ENCODE assay signal across 8 mouse cellular contexts in genomic region chr5:142962444-142962961, GRCm38 (mm10). TPM values are rescaled to one million over a fixed set of nuclear protein-coding genes. Genes with fewer than 3 reads are reported as not detected.
DNase-seq lines count a peak whose midpoint lies in the region; ATAC-seq and TF ChIP-seq lines count a peak whose summit lies in the region.

No protein-coding gene starts in this region.

- H3ac ChIP-seq in myocyte (ENCODE audit: control insufficient read depth, insufficient read length), result peak overlapping the region; percentile 92

- H3K9me3 ChIP-seq in lung, embryonic 15.5 days, result no peaks in the 10 kb centered on the region
- H3K9me3 ChIP-seq in forebrain, embryonic 10.5 days, result no peaks in the 10 kb centered on the region

- H3K4me1 ChIP-seq in lung, embryonic 15.5 days, result peaks cover 45% of the 10 kb centered on the region
- H3K4me1 ChIP-seq in forebrain, embryonic 10.5 days, result peaks cover 58% of the 10 kb centered on the region

- no peaks in the 10 kb centered on the region; the same call in 1 of the 2 replicates for H3K27me3 ChIP-seq in lung, embryonic 15.5 days
- peaks cover 16% of the 10 kb centered on the region for H3K27me3 ChIP-seq in forebrain, embryonic 10.5 days (ENCODE audit: poor library complexity, severe bottlenecking)
- H3K27me3 ChIP-seq in myocyte (ENCODE audit: control insufficient read depth, insufficient read depth, insufficient read length), result no peaks in the 10 kb centered on the region

- H3K27ac ChIP-seq in lung, embryonic 15.5 days, result peak overlapping the region; percentile 95
- peak overlapping the region; percentile 99 for H3K27ac ChIP-seq in forebrain, embryonic 10.5 days

- 3% methylated on average over 11 of the region's 11 CpGs for WGBS in lung, embryonic 15.5 days
- 2% methylated on average over 11 of the region's 11 CpGs for WGBS in forebrain, embryonic 10.5 days

- 0 out of 2 replicates have a peak, but pooled peaks cover 4% of the 10 kb centered on the region for H3K36me3 ChIP-seq in lung, embryonic 15.5 days
- peaks cover 54% of the 10 kb centered on the region for H3K36me3 ChIP-seq in forebrain, embryonic 10.5 days (replicated peaks)
- no peaks in the 10 kb centered on the region for H3K36me3 ChIP-seq in myocyte (ENCODE audit: control insufficient read depth, insufficient read depth)

- H3K4me3 ChIP-seq in lung, embryonic 15.5 days, result peak overlapping the region; percentile 76
- peak overlapping the region; percentile 89 for H3K4me3 ChIP-seq in forebrain, embryonic 10.5 days
- H3K4me3 ChIP-seq in myocyte, result peak overlapping the region; percentile 97

- H3K79me2 ChIP-seq in myocyte (ENCODE audit: control insufficient read depth, insufficient read depth), result peaks cover 69% of the 10 kb centered on the region

- H3K4me2 ChIP-seq in lung, embryonic 15.5 days, result peak overlapping the region; percentile 79
- H3K4me2 ChIP-seq in myocyte (ENCODE audit: low read depth), result peak overlapping the region; percentile 94

- peak overlapping the region; percentile 87 for H3K9ac ChIP-seq in lung, embryonic 15.5 days

- no peak for TF ChIP-seq POLR2A in myocyte (IDR thresholded peaks at IDR 0.05; ENCODE audit: insufficient read length, low read depth)

- no peak for ATAC-seq in lung, embryonic 15.5 days (ENCODE audit: borderline replicate concordance, extremely low read depth, low FRiP score, low TSS enrichment)

- no peak for DNase-seq in lung, adult 18-20 months
- DNase-seq in forebrain, embryonic 10.5 days (ENCODE audit: extremely low spot score, low spot score), result no peak
- peak; percentile 48 for DNase-seq in kidney, postnatal 14 days
- DNase-seq in spleen, adult 18-20 months, result no peak
- no peak for DNase-seq in adrenal gland, adult (ENCODE audit: inconsistent age in 2 of 2, low spot score in 1 of 2)
- no peak for DNase-seq in cerebellum, postnatal 10 days

TF ChIP-seq in myocyte, 11 proteins besides CTCF, POLR2A, EP300 and RAD21:
- TF ChIP-seq TCF3 (IDR thresholded peaks at IDR 0.05; ENCODE audit: insufficient read length, low read depth) (no peak), MYOD1 (IDR thresholded peaks at IDR 0.05; ENCODE audit: control insufficient read depth in 1 of 3, insufficient read length in 2 of 3, low read depth in 2 of 3) (peak in 1 of 3 experiments; percentile 20)

RNA-seq across cellular contexts. Expression of gene Fscn1, which starts 2.4 kb away (rescaled TPM):
- polyA plus RNA-seq in lung, embryonic 15.5 days (2015; fragmentation: Nextera tagmentation; extraction: Ambion mirVana), result 240 and 246 TPM in 2 replicates
- polyA plus RNA-seq in forebrain, embryonic 10.5 days (2016; fragmentation: Nextera tagmentation; extraction: Ambion mirVana), result 676 and 689 TPM in 2 replicates
- 180 TPM for polyA plus RNA-seq in myocyte (2012; fragmentation: generic; extraction: Trizol)

RNA-seq across cellular contexts. Expression of gene Actb, which starts 55.9 kb away (rescaled TPM):
- 15,606 and 16,851 TPM in 2 replicates for polyA plus RNA-seq in lung, embryonic 15.5 days (2015; fragmentation: Nextera tagmentation; extraction: Ambion mirVana)
- 12,867 and 12,868 TPM in 2 replicates for polyA plus RNA-seq in forebrain, embryonic 10.5 days (2016; fragmentation: Nextera tagmentation; extraction: Ambion mirVana)
- 2,198 TPM for polyA plus RNA-seq in myocyte (2012; fragmentation: generic; extraction: Trizol)
